Mouse (Mus musculus): Measurements from ENCODE around the gene Gas2l1. TPM values are rescaled to one million over a fixed set of nuclear protein-coding genes. Genes with fewer than 3 reads are reported as not detected.

Gene Gas2l1
- polyA plus RNA-seq, 1 experiment from 2014 or later, result 9.4 TPM

DNA sequence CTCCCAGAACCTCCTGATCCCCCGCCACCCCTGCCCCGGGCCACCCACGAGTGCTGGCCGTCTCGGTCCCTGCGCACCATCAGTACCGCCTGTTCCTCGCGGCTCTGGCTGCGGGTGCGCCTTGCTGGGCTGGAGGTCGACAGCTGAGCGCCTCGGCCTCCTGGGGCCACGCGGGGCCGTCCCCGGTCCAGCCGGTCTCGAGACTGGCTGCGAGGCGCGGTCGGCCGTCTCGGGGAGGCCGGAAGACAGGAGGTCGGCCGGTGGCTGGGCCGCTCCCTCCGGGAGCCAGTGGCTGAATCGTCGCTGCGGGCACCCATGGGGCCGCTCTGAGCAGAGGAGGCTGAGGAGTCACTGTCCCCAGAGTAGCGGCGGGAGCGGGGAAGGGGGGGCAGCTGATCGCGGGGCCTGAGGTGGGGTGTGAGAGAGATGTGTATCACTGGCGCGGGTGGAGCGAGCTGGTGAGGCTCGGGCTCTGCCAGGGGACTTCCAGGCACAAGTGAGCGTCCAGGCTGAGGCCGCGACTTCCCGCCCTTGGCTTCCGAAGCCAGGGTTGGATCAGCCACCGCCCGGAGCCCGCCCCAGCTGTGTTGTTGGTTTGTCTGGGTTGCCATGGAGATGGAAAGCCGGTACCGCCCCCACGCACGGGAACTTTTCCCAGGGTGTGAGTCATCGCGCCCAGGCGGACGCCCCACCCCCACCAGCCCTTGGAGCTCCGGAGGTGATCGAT is 3.6 kb downstream of the Gas2l1 start:
- Histone ChIP-seq H3K4me1 (ENCODE audit: control insufficient read depth, low read depth, low read length) (peaks cover 37% of the 10 kb centered on the region), H3K4me3 (ENCODE audit: low read depth, low read length) (peak overlapping the region; percentile 45), H3K27ac (ENCODE audit: low read length) (no peak overlapping the region), H3K9ac (ENCODE audit: low read depth, low read length) (peak overlapping the region; percentile 18; the same call in 1 of the 2 replicates), H3K9me3 (replicated peaks; ENCODE audit: control insufficient read depth, low read length) (no peaks in the 10 kb centered on the region), H3K27me3 (ENCODE audit: control insufficient read depth, insufficient read depth, low read depth, low read length) (peaks cover 82% of the 10 kb centered on the region), H3K36me3 (ENCODE audit: control insufficient read depth, insufficient read depth) (no peaks in the 10 kb centered on the region), H3K4me2 (ENCODE audit: low read depth, low read length) (peak overlapping the region; percentile 61)
- WGBS (ENCODE audit: insufficient replicate concordance), result 5% methylated on average over 62 of the region's 62 CpGs
- ATAC-seq (ENCODE audit: low read depth), result peak; percentile 37

- H3K4me2 ChIP-seq (ENCODE audit: low read depth, low read length), result peak overlapping the region; percentile 61
- H3K36me3 ChIP-seq (ENCODE audit: control insufficient read depth, insufficient read depth), result no peaks in the 10 kb centered on the region
- H3K27me3 ChIP-seq (ENCODE audit: control insufficient read depth, insufficient read depth, low read depth, low read length), result peaks cover 89% of the 10 kb centered on the region
- H3K9me3 ChIP-seq (replicated peaks; ENCODE audit: control insufficient read depth, low read length), result no peaks in the 10 kb centered on the region
- peaks cover 37% of the 10 kb centered on the region for H3K4me1 ChIP-seq (ENCODE audit: control insufficient read depth, low read depth, low read length)
- 61% methylated on average over 28 of the region's 28 CpGs for WGBS (ENCODE audit: insufficient replicate concordance)
- no peak overlapping the region; the same call in 1 of the 2 replicates for H3K4me3 ChIP-seq (ENCODE audit: low read depth, low read length)
- no peak for ATAC-seq (ENCODE audit: low read depth)
- H3K27ac ChIP-seq (ENCODE audit: low read length), result no peak overlapping the region
- H3K9ac ChIP-seq (ENCODE audit: low read depth, low read length), result no peak overlapping the region; the same call in 1 of the 2 replicates
Measured at GRCm38 (mm10) chr11:5060756-5061412, 4.2 kb downstream of the Gas2l1 start.

DNA sequence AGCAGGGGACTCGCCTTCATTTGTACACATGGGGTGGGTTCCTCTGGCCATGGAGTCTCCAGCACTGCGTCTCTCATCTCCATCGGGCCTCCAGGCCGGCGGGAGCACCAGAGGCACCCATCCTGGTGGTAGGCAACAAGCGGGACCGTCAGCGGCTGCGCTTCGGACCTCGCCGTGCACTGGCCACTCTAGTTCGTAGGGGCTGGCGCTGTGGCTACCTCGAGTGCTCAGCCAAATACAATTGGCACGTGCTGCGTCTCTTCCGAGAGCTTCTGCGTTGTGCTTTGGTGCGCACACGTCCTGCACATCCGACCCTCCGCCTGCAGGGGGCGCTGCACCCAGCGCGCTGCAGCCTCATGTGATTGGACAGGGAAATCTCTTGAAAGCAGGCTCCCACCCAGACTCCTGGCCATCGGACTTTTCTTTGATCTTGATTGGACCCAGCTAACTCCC is 5.4 kb downstream of the Gas2l1 start:
- no peak for ATAC-seq (ENCODE audit: low read depth)
- Histone ChIP-seq H3K36me3 (ENCODE audit: control insufficient read depth, insufficient read depth) (no peaks in the 10 kb centered on the region), H3K9me3 (replicated peaks; ENCODE audit: control insufficient read depth, low read length) (no peaks in the 10 kb centered on the region), H3K4me2 (ENCODE audit: low read depth, low read length) (no peak overlapping the region), H3K9ac (ENCODE audit: low read depth, low read length) (no peak overlapping the region), H3K4me3 (ENCODE audit: low read depth, low read length) (no peak overlapping the region), H3K4me1 (ENCODE audit: control insufficient read depth, low read depth, low read length) (peaks cover 29% of the 10 kb centered on the region), H3K27me3 (ENCODE audit: control insufficient read depth, insufficient read depth, low read depth, low read length) (peaks cover 96% of the 10 kb centered on the region), H3K27ac (ENCODE audit: low read length) (no peak overlapping the region)
- WGBS (ENCODE audit: insufficient replicate concordance), result 8% methylated on average over 27 of the region's 27 CpGs

DNA sequence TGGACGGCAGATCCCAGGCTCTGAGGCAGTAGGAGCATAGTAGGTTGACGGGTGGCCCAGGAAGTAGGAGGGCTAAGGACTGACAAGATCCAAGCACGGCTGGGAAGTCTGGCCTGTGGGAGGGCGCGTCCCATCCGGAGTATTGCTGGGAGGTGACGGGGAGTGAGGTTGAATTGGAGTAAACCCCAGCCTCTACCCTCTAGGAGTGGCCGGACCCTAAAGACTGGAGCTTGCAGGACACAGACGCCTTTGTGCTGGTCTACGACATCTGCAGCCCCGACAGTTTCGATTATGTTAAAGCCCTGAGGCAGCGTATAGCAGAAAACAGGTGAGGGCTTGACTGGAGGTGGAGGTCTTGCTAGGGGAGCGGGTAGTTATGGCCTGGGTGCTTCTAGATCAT is 5.9 kb downstream of the Gas2l1 start:
- no peak for ATAC-seq (ENCODE audit: low read depth)
- Histone ChIP-seq H3K27me3 (ENCODE audit: control insufficient read depth, insufficient read depth, low read depth, low read length) (peaks cover 91% of the 10 kb centered on the region), H3K27ac (ENCODE audit: low read length) (no peak overlapping the region), H3K36me3 (ENCODE audit: control insufficient read depth, insufficient read depth) (no peaks in the 10 kb centered on the region), H3K9me3 (replicated peaks; ENCODE audit: control insufficient read depth, low read length) (no peaks in the 10 kb centered on the region), H3K4me3 (ENCODE audit: low read depth, low read length) (no peak overlapping the region), H3K9ac (ENCODE audit: low read depth, low read length) (no peak overlapping the region), H3K4me2 (ENCODE audit: low read depth, low read length) (no peak overlapping the region), H3K4me1 (ENCODE audit: control insufficient read depth, low read depth, low read length) (peaks cover 24% of the 10 kb centered on the region)
- WGBS (ENCODE audit: insufficient replicate concordance), result 23% methylated on average over 14 of the region's 14 CpGs

DNA sequence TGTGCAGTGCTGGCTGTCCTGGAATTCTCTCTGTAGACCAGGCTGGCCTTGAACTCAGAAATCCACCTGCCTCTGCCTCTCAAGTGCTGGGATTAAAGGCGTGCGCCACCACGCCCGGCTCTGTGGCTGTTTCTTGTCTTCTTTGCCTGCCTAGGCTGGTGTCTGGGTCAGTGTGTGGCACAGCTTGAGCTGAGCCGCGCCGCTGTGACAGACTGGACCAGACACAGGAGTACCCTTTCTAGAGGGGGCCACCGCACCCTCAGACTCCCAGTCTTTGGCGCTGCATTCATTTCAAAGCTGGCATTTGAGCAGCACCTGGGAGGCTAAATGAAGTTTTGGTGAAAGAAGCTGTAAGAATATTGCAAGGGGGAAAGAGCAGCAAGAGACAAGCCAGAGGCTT is 6.3 kb downstream of the Gas2l1 start:
- WGBS (ENCODE audit: insufficient replicate concordance), result 34% methylated on average over 9 of the region's 9 CpGs
- Histone ChIP-seq H3K9me3 (replicated peaks; ENCODE audit: control insufficient read depth, low read length) (no peaks in the 10 kb centered on the region), H3K4me3 (ENCODE audit: low read depth, low read length) (no peak overlapping the region), H3K27ac (ENCODE audit: low read length) (no peak overlapping the region), H3K36me3 (ENCODE audit: control insufficient read depth, insufficient read depth) (no peaks in the 10 kb centered on the region), H3K4me2 (ENCODE audit: low read depth, low read length) (peak overlapping the region; percentile 61; the same call in 1 of the 2 replicates), H3K4me1 (ENCODE audit: control insufficient read depth, low read depth, low read length) (peaks cover 21% of the 10 kb centered on the region), H3K9ac (ENCODE audit: low read depth, low read length) (no peak overlapping the region), H3K27me3 (ENCODE audit: control insufficient read depth, insufficient read depth, low read depth, low read length) (peaks cover 87% of the 10 kb centered on the region)
- ATAC-seq (ENCODE audit: low read depth), result no peak

GRCm38 (mm10) chr11:5057856-5058641 is 7.1 kb downstream of the Gas2l1 start, which contains the start of gene Rasl10a:
Gene Rasl10a (plus strand): TSS chr11:5058128.
- Histone ChIP-seq H3K27me3 (ENCODE audit: control insufficient read depth, insufficient read depth, low read depth, low read length) (peaks cover 79% of the 10 kb centered on the region), H3K4me2 (ENCODE audit: low read depth, low read length) (peak within 1 kb of the TSS; percentile 61), H3K4me1 (ENCODE audit: control insufficient read depth, low read depth, low read length) (peaks cover 21% of the 10 kb centered on the region), H3K27ac (ENCODE audit: low read length) (no peak within 1 kb of the TSS), H3K9ac (ENCODE audit: low read depth, low read length) (no peak within 1 kb of the TSS), H3K36me3 (ENCODE audit: control insufficient read depth, insufficient read depth) (no peaks in the 10 kb centered on the region), H3K9me3 (replicated peaks; ENCODE audit: control insufficient read depth, low read length) (no peaks in the 10 kb centered on the region), H3K4me3 (ENCODE audit: low read depth, low read length) (peak within 1 kb of the TSS; percentile 48)
- 2% methylated on average over 63 of the region's 77 CpGs for WGBS (ENCODE audit: insufficient replicate concordance)
- ATAC-seq (ENCODE audit: low read depth), result no peak

DNA sequence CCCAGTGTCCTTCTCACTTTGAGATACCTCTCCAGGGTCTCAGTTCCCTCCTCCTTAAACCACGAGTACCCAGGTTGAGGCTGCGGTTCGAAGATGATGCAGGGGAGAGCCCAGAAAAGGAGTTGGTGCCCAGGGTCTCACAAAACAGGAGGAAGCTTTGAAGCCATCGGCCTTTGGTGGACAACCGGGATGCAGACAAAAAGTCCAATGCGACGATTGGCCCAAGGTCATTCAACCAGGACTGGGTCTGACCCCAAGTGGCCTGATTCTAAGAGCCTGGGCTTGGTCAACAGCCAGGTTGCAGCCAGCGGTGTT is 7.6 kb downstream of the Gas2l1 start:
- no peaks in the 10 kb centered on the region for H3K36me3 ChIP-seq (ENCODE audit: control insufficient read depth, insufficient read depth)
- H3K4me1 ChIP-seq (ENCODE audit: control insufficient read depth, low read depth, low read length), result peaks cover 17% of the 10 kb centered on the region
- 22% methylated on average over 8 of the region's 8 CpGs for WGBS (ENCODE audit: insufficient replicate concordance)
- peak overlapping the region; percentile 48 for H3K4me3 ChIP-seq (ENCODE audit: low read depth, low read length)
- H3K9ac ChIP-seq (ENCODE audit: low read depth, low read length), result no peak overlapping the region
- peak overlapping the region; percentile 61 for H3K4me2 ChIP-seq (ENCODE audit: low read depth, low read length)
- no peak for ATAC-seq (ENCODE audit: low read depth)
- no peaks in the 10 kb centered on the region for H3K9me3 ChIP-seq (replicated peaks; ENCODE audit: control insufficient read depth, low read length)
- peaks cover 74% of the 10 kb centered on the region for H3K27me3 ChIP-seq (ENCODE audit: control insufficient read depth, insufficient read depth, low read depth, low read length)
- H3K27ac ChIP-seq (ENCODE audit: low read length), result no peak overlapping the region

GRCm38 (mm10) chr11:5057064-5057463 is 8.1 kb downstream of the Gas2l1 start:
- no peak for ATAC-seq (ENCODE audit: low read depth)
- Histone ChIP-seq H3K9ac (ENCODE audit: low read depth, low read length) (no peak overlapping the region), H3K9me3 (replicated peaks; ENCODE audit: control insufficient read depth, low read length) (no peaks in the 10 kb centered on the region), H3K27me3 (ENCODE audit: control insufficient read depth, insufficient read depth, low read depth, low read length) (peaks cover 70% of the 10 kb centered on the region), H3K4me1 (ENCODE audit: control insufficient read depth, low read depth, low read length) (peaks cover 12% of the 10 kb centered on the region), H3K4me3 (ENCODE audit: low read depth, low read length) (no peak overlapping the region), H3K27ac (ENCODE audit: low read length) (no peak overlapping the region), H3K4me2 (ENCODE audit: low read depth, low read length) (no peak overlapping the region), H3K36me3 (ENCODE audit: control insufficient read depth, insufficient read depth) (no peaks in the 10 kb centered on the region)
- WGBS (ENCODE audit: insufficient replicate concordance), result 59% methylated on average over 8 of the region's 8 CpGs

Data from liver, embryonic 16.5 days (tissue).